Mouse (Mus musculus) NIH3T3 (cell line): Measurements from ENCODE around the gene Mov10l1.

Experiments used
- DNase-seq: peaks from one replicate; pipeline ENCODE4 v3.0.0-alpha.2; 2012; ENCODE audit warnings: low read depth

Gene Mov10l1

DNA sequence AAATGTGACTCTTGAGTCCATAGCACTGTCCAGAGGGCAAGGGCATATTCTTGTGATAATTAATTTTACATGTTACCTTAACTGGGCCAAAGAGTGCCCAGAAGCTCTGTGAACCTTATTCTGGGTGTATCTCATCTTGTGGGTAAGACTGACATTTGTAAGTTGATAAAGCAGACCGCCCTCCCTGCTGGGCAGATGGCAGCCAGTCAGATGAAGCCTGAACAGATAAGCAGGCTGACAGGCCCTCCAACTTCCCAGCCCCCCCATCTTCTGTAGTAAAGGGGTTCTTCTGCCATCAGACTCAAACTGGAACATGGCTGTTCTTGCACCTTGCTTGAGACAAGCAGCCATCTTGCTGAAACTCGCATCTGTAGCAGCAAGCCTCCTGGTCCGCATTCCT is 34.0 kb downstream of the Mov10l1 start:
- DNase-seq, result no peak

- DNase-seq, result no peak
Observed at GRCm38 (mm10) chr15:89020085-89020484, 37.4 kb downstream of the Mov10l1 start.

- no peak for DNase-seq
Observed at GRCm38 (mm10) chr15:89020492-89020891, 37.8 kb downstream of the Mov10l1 start.

DNA sequence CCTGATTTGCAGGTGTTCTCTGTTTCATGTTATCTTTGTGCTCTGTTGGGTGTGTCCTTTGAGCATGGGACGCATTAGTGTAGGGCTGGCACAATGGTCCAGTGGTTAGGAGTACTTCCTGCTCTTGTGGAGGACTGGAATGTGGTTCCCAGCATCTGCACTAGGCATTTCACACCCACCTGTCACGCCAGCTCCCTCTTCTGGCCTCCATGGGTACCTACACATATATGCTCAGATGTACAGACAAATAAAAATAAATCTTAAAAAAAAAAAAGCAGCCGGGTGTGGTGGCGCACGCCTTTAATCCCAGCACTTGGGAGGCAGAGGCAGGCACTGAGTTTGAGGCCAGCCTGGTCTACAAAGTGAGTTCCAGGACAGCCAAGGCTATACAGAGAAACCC is 61.7 kb downstream of the Mov10l1 start:
- DNase-seq, result no peak

DNA sequence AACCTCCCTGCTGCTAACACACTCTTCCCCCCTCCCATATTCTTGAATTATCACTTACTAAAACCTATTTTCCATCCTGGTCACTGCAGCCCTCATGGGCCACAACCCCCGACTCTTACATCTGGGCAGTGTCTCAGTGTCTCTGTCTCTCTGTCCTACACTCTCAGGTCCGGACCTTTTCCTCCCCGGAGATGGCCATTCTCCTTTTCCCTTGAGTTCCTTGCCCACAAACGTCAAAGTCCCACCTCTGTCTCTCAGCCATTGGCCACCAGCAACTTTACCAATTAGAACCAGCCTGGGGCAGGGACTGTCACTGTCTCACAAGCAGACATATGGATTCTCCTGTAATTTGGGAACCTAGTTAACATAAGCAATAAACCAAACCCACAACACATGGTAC is 63.6 kb downstream of the Mov10l1 start:
- no peak for DNase-seq

GRCm38 (mm10) chr15:89054666-89055065 is 72.0 kb downstream of the Mov10l1 start:
- DNase-seq, result no peak

- DNase-seq, result no peak
Observed at GRCm38 (mm10) chr15:89058736-89059135, 76.0 kb downstream of the Mov10l1 start.

DNA sequence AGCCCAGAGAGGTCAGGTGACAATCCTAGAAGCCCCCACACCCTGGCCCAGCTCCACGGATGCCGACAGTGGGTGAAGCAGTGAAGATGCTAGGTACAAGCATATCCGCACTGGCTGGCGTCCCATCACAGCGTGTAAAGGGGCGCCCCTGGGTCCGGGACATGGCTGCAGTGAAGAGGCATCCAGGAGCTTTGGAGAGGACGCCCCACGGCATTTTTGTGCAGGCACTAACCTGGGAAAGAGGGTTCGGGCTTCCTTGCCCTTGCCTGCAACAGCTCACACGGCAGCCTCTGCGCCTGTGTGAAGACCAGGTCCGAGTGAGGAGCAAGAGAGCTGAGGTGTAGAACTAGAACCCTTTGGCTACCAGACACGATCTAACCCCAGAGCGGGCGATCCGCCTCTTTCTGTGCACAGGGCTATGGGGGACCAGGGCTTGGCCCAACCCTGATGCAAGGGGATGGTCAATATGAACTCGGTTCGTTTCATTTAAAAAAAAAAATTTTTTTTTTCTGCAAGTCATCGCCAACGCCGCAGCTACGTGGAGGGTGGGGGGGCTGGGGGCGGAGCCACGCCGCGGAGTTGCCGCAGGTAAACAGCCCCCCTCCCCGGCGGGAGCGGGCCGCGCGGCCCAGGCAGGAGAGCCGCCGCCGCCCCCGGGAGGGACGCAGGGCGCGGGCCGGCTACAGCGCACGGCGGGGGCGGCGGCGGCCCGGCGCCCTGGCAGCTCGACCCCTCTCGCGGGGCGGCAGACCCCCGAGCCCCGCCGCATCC is 76.6 kb downstream of the Mov10l1 start, which contains the start of gene Panx2:
Panx2 (plus strand) TSS at position 574 of the 771 bp plus-strand sequence.
- DNase-seq, result no peak

DNA sequence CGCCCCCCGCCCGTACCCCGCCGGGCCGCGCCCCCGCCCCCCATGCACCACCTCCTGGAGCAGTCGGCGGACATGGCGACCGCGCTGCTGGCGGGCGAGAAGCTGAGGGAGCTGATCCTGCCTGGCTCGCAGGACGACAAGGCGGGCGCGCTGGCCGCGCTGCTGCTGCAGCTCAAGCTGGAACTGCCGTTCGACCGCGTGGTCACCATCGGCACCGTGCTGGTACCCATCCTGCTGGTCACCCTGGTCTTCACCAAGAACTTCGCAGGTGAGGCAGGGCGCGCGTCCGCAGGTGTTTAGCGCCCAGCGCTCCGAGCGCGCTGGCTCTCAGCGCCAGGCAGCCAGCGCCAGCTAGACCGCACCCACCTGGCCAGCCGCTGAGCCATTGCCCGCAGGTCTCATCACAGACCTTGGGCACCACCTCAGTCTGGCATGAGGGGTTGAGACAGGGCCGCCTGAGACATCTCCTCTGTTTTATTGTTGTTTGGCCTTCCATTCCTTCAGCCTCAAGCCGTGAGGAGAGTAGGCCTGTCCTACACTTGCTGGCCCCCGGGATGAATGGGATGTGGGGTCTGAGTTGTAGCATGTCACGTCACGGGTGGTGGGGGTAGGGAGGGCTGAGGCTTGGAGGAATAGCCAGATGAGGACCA is 77.4 kb downstream of the Mov10l1 start:
- DNase-seq, result no peak

- no peak for DNase-seq
Observed at GRCm38 (mm10) chr15:89060811-89061460, 78.2 kb downstream of the Mov10l1 start.

DNA sequence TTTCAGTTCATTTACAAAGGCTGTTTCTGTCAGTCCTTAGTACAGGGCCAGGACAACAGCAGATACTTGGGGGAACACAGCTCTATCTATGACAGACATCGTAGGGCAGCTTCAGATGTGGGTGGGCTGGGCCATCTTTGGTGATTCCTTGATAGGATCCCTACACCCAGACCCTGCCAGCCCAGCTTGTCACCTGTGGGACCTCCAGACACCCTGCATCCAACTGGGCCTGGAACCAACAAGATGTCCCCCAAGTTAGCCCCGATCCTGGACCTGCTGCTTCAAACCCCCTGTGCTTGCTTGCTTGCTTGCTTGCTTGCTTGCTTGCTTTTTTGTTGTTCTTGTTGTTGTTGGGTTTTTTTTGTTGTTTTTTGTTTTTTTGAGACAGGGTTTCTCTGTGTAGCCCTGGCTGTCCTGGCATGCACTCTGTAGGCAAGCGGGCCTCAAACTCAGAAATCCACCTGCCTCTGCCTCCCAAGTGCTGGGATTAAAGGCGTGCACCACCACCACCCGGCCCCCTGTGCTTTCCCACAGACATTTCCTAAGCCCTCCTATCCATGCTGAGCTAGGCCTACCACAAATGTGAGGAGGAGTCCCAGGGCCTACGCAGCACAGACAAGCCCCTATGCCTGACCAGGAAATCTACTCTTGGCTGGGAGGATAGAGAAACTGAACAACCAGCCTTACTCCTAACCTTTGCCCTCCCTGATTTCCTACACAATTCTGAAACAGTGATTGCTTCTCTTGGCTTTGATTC is 79.2 kb downstream of the Mov10l1 start:
- no peak for DNase-seq

DNA sequence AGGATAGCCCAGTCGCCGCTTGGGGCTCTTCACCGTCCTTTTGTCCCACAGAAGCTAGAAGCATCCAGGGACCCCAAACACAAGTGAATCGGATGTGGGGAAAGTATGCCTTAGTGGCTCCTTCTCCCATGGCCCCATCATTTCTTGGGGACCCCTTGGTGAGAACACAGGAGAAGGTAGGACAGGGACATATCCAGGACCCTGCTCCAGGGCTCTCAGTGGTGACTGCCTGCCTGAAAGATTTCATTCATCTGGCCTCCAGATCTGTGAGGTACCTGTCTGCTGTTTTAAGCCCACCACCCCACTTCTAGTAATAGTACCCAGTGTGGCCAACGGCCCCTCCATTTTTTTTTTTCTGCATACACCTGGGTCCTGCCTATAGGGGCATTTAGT is 79.8 kb downstream of the Mov10l1 start:
- DNase-seq, result no peak

GRCm38 (mm10) chr15:89063001-89063400 is 80.3 kb downstream of the Mov10l1 start:
- DNase-seq, result no peak

DNA sequence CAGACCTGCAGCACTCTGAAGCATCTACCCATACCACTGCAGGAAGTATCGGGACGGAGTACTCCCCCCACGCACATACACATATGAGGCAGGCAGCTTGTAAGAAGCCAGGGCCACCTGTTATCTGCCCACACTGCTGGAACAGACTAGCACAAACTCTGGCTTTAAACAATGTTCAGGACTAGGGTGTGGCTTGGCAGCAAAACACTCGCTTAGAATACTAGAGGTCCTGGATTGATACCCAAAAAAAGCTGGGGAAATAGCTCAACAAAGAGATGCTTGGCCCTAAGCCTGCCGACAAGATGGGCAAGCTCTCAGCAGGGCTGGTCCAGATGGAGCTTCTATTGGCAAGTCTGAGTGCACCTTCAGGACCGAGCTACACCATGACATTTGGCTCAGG is 80.8 kb downstream of the Mov10l1 start:
- DNase-seq, result no peak

DNA sequence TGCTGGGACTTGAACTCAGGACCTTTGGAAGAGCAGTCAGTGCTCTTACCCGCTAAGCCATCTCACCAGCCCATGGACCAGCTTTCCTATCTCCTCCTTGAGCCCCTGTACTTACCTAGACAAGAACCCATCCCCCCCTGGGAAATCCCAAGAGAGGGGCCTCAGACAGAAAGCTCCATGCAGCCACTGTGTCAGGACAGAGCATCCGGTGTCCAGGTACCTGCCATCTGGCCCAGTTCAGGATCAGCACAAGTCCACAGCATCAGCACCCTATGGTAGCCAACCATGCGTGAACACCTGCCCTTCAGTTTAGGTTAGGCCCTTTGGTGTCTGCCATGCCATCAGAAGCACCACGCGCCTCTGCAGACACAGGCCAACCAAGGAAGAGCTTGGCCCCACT is 82.2 kb downstream of the Mov10l1 start:
- DNase-seq, result no peak

GRCm38 (mm10) chr15:89067609-89068008 is 84.9 kb downstream of the Mov10l1 start:
- DNase-seq, result no peak

GRCm38 (mm10) chr15:89068226-89068625 is 85.5 kb downstream of the Mov10l1 start:
- DNase-seq, result no peak

DNA sequence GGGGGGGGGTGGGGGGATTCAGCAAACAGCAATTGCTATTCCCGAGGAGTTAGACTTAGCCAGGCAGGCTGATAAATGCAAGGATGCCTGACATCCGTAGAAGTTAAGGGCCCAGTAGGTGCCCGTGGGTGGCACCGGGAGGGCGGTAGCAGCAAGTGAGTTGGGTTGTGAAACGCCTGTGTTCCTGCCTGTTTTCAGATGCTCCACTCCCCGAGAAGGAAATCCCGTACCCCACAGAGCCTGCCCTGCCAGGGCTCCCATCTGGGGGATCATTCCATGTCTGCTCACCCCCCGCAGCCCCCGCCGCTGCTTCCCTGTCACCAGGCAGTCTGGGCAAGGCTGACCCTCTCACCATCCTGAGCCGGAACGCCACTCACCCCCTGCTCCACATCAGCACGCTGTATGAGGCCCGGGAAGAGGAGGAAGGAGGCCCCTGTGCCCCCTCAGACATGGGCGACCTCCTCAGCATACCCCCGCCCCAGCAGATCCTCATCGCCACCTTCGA is 86.7 kb downstream of the Mov10l1 start:
- DNase-seq, result no peak

DNA sequence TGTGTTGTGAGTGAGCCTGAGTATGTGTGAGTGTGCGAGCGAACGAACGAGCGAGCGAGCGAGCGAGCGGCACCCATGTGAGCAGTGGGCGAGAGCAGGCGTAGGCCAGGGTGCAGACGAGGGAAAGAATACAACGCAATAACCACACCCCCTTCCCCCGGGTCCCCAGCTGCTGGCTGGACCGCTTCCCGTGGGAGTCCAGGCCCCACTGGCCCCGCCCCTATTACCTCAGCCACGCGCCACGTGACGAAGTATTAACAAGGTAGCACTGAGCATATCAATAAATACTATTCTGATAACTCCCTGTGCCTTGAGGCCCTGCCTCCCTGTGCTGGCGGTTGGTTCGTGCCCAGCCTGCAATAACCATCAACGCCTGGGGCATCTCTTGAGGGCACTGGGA is 87.9 kb downstream of the Mov10l1 start:
- no peak for DNase-seq

- DNase-seq, result no peak
Observed at GRCm38 (mm10) chr15:89073993-89074603, 91.4 kb downstream of the Mov10l1 start.

GRCm38 (mm10) chr15:89074613-89075477 is 92.1 kb downstream of the Mov10l1 start, which contains the start of gene Trabd:
Trabd (plus strand) TSS chr15:89075124.
- DNase-seq, result peak; percentile 64
